Mouse (Mus musculus) kidney, postnatal 0 days (tissue): ENCODE results near the gene 2410004B18Rik. TPM values are rescaled to one million over a fixed set of nuclear protein-coding genes. Genes with fewer than 3 reads are reported as not detected.
A peak's percentile ranks its signal among the peaks of the same experiment; 100 is the strongest.

Source experiments
- ATAC-seq: fragments of 200-750 bp; cut with Nextera tagmentation; replicated peaks from 2 replicates; pipeline ENCODE4 v1.8.0; 2017; ENCODE audit warnings: low read depth, moderate number of reproducible peaks, moderate TSS enrichment, moderate library complexity; ENCODE audit not compliant: low FRiP score
- DNase-seq: peaks from one replicate; pipeline ENCODE4 v3.0.0-alpha.2; 2016; ENCODE audit warnings: low spot score
- H3K27ac ChIP-seq: fragments of 300-500 bp; sonication (generic); 2 replicates; pipeline ENCODE4 v1.5.1; 2014; ENCODE audit warnings: mild to moderate bottlenecking
- H3K27me3 ChIP-seq: fragments of 300-500 bp; sonication (generic); 2 replicates; pipeline ENCODE4 v1.6.1; 2014; ENCODE audit warnings: low read length, mixed read lengths; ENCODE audit not compliant: insufficient read depth
- H3K36me3 ChIP-seq: fragments of 300-500 bp; sonication (generic); 2 replicates; pipeline ENCODE4 v1.6.1; 2014; ENCODE audit warnings: low read length, mixed read lengths; ENCODE audit not compliant: insufficient read depth
- H3K4me1 ChIP-seq: fragments of 300-500 bp; sonication (generic); replicated peaks from 2 replicates; pipeline ENCODE4 v1.6.1; 2014; ENCODE audit warnings: antibody characterized with exemption, low read length, mixed read lengths; ENCODE audit not compliant: insufficient read depth
- H3K4me2 ChIP-seq: fragments of 300-500 bp; sonication (generic); 2 replicates; pipeline ENCODE4 v1.6.1; 2014; ENCODE audit warnings: mild to moderate bottlenecking, low read length, moderate library complexity, mixed read lengths
- H3K4me3 ChIP-seq: fragments of 300-500 bp; sonication (generic); replicated peaks from 2 replicates; pipeline ENCODE4 v1.5.1; 2014; ENCODE audit warnings: low read depth, low read length
- H3K9ac ChIP-seq: fragments of 300-500 bp; sonication (generic); 2 replicates; pipeline ENCODE4 v1.6.1; 2014; ENCODE audit warnings: low read depth, low read length
- H3K9me3 ChIP-seq: fragments of 300-500 bp; sonication (generic); replicated peaks from 2 replicates; pipeline ENCODE4 v1.6.1; 2016; ENCODE audit warnings: low read length, inconsistent platforms, mixed read lengths
- CTCF ChIP-seq: IDR thresholded peaks from 2 replicates; pipeline ENCODE4 v1.5.1; 2016; ENCODE audit warnings: antibody characterized with exemption, low read depth, mild to moderate bottlenecking, moderate library complexity
- WGBS: fragments of 180-500 bp; shearing (Covaris S2); extraction: QIAGEN DNeasy Blood & Tissue Kit; methylation state at CpG from one replicate; pipeline ENCODE4 v1.1.7; 2014; 5-methylcytosine and 5-hydroxymethylcytosine counted together
- polyA plus RNA-seq: library from polyadenylated mRNA; unstranded; fragments of >200 nt; fragmentation: Nextera tagmentation; extraction: Ambion mirVana; gene quantifications from 2 replicates; pipeline ENCODE4 v1.2.1, GENCODE M21; 2015

Gene 2410004B18Rik
- polyA plus RNA-seq, 1 experiment from 2014 or later: 48.2 TPM

DNA sequence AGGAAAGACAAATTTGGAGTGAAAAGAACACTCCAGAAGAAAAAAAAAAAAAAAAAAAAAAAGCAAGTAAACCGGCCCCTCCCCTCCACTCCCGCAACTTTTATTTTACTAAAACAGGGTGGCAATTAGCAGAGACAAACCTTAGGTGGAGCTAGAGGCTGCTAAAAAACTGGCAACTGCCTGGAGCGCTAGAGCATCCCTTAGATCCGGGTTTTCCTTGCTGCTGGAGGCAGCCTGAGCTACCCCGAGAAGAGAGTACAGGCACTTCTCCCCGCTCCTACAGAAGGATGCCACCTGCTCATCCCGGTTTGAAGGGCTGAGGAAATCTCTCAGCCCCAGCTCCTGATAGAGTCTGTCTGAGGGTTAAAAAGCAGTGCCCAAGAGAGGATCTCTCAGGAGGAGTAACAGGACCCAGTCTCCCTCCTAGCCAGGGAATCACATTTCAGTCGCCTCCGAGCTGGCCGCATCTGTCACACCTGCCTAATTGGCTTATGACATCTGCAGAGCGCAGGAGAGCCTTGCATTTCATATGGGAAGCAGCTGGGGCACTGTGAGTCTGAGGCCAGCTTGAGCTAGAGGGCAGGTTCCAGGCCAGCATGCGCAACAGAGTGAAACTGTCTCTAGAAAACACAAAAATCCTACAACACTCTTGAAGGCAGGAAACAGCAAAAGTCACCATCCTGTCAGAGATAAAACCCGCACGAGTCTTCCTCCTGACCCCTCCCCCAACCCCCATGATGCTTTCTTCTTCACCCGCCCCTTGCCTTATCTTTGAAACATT lies 12.4 kb downstream of the 2410004B18Rik start:
- H3K9ac ChIP-seq: no peak overlapping the region

DNA sequence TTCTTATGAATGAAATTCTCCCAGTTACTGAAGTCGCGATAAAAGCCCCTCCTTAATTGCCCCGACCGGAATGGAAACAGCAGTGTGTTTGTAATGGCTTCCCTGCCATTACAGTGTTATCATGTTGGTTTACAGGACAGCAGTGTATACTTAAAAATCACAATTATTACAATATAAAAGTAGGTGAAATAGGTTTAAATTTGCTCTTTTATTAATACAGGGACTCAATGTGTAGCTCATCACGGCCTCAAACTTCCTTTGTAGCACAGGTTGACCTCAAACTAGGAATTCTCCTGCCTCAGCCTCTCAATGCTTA lies 13.0 kb downstream of the 2410004B18Rik start:
- Histone ChIP-seq H3K27ac (no peak overlapping the region), H3K4me3 (no peak overlapping the region), H3K4me1 (no peaks in the 10 kb centered on the region), H3K36me3 (no peaks in the 10 kb centered on the region), H3K4me2 (peak overlapping the region; percentile 45; the same call in 1 of the 2 replicates), H3K9ac (no peak overlapping the region), H3K9me3 (no peaks in the 10 kb centered on the region), H3K27me3 (no peaks in the 10 kb centered on the region)
- ATAC-seq: no peak
- DNase-seq: no peak
- WGBS: 49% methylated on average over 5 of the region's 5 CpGs
- TF ChIP-seq CTCF: no peak

More for the DNA sequence above, 12.4 kb downstream of the 2410004B18Rik start:
- H3K4me2 ChIP-seq: peak overlapping the region; percentile 45
- H3K27ac ChIP-seq: no peak overlapping the region
- no peaks in the 10 kb centered on the region for H3K27me3 ChIP-seq
- TF ChIP-seq CTCF: peak; percentile 76
- H3K9me3 ChIP-seq: no peaks in the 10 kb centered on the region
- ATAC-seq: peak; percentile 85
- H3K4me3 ChIP-seq: no peak overlapping the region
- WGBS: 8% methylated on average over 15 of the region's 15 CpGs
- H3K36me3 ChIP-seq: no peaks in the 10 kb centered on the region
- DNase-seq: peak; percentile 95
- H3K4me1 ChIP-seq: no peaks in the 10 kb centered on the region

DNA sequence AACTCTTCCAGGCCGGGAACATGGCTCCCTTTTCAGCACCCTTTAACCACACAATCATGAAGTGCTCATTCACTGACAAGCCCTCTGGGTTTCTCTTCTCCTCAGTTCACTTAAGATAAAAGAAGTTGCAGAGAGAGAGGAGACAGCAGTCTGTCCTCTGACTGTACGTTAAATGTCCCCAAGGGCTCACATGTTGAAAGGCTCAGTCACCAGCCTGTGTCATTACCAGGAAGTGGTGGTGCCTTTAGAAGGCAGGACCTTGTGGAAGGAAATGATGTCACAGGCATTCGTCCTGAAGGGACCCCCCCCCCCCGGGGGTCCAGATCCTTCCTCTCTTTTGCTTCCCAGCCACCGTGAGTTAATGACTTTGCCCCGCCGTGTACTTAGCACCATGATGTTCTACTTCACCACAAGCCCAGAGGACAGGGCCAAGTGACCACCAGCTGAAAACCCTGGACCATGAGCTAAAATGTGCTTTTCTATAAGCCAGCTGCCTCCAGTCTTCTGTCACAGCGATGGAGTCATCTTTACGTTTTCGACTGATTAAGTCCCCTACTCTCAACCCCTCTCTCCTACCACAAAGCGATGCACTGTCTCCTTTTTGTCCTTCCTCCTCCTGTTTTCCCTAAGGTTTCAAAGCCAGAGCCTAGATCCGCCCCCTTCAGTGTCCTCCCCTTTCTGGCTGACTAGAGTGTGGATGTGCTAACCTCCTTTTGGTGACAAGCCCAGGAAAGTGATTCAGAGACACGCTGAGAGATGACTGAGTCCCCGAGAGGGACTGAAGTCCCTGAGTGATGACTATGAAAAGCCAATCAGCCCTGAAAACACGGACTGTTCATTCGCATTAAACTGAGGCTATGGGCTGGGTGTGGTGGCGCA lies 13.7 kb downstream of the 2410004B18Rik start:
- WGBS: 66% methylated on average over 17 of the region's 17 CpGs
- ATAC-seq: no peak
- no peaks in the 10 kb centered on the region for H3K36me3 ChIP-seq
- no peaks in the 10 kb centered on the region for H3K4me1 ChIP-seq
- H3K27me3 ChIP-seq: no peaks in the 10 kb centered on the region
- no peak overlapping the region for H3K9ac ChIP-seq
- no peak overlapping the region for H3K4me2 ChIP-seq
- no peak for TF ChIP-seq CTCF
- no peak for DNase-seq
- H3K9me3 ChIP-seq: no peaks in the 10 kb centered on the region
- no peak overlapping the region for H3K27ac ChIP-seq
- no peak overlapping the region for H3K4me3 ChIP-seq

DNA sequence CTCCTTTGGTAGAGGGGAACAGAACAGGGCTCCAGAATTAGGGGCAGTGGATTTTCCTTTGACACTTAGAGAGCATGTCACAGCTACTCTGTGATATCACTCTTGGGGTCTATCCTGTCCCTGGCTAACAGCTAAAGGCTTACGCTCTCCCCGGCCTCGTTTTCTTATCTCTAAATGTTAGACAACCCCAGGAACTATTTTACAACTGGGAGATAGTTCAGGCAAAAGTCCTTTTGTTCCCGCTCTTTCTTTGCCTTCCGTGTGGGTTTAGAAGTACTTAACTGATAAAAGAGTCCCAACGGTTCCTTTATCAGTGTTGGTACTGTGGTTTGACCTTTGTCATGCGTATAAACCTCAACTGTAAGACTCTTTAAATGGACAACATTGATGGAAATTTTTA lies 15.1 kb downstream of the 2410004B18Rik start:
- no peak overlapping the region for H3K27ac ChIP-seq
- ATAC-seq (no peak), DNase-seq (no peak)
- no peaks in the 10 kb centered on the region for H3K36me3 ChIP-seq
- no peak for TF ChIP-seq CTCF
- no peak overlapping the region for H3K4me2 ChIP-seq
- H3K4me3 ChIP-seq: no peak overlapping the region
- WGBS: 85% methylated on average over 7 of the region's 7 CpGs
- no peaks in the 10 kb centered on the region for H3K9me3 ChIP-seq
- no peaks in the 10 kb centered on the region for H3K27me3 ChIP-seq
- no peak overlapping the region for H3K9ac ChIP-seq
- H3K4me1 ChIP-seq: no peaks in the 10 kb centered on the region

DNA sequence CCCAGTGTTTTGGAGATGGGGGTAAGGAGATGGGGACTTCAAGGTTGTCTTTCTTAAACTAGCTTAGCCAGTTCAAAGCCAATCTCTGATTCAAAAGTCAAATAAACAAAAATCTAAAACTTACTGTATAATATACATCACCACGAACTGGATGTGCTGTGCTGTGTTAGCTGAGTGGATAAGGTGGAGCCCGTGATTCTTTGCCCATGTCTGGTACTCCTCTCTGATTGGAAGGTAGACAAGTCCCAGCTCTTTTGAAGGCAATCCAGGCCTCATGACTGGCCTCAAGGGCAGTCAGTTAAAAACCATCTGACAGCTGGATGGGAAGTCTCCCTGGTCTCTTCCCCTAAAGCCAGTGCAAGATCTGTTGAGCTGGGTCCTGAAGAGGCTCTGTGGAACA lies 15.6 kb downstream of the 2410004B18Rik start:
- TF ChIP-seq CTCF: no peak
- no peak overlapping the region for H3K27ac ChIP-seq
- no peak overlapping the region for H3K4me2 ChIP-seq
- WGBS: 96% methylated on average over 2 of the region's 2 CpGs
- no peak overlapping the region for H3K9ac ChIP-seq
- no peak for ATAC-seq
- no peak overlapping the region for H3K4me3 ChIP-seq
- H3K27me3 ChIP-seq: no peaks in the 10 kb centered on the region
- no peaks in the 10 kb centered on the region for H3K4me1 ChIP-seq
- DNase-seq: no peak
- no peaks in the 10 kb centered on the region for H3K36me3 ChIP-seq
- no peaks in the 10 kb centered on the region for H3K9me3 ChIP-seq

DNA sequence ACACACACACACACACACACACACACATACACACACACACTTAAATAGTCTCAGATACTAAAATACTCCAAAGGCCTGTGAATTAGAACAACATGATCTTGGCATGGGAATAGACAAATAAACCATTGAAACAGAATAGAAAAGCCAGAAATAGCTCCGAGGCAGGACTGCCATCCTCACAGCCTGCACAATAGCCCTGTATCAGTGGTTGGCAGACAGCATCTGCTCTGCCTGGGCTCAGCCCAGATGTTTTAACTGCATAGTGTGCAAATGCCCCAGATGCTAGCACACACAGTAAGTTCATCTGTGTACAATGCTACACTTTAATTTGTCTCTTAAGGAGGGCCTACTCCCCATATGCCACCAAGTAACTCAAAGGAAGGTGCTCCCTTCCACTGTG lies 22.0 kb downstream of the 2410004B18Rik start:
- Histone ChIP-seq H3K4me1 (peaks cover 3% of the 10 kb centered on the region; the same call in 1 of the 2 replicates), H3K9me3 (no peaks in the 10 kb centered on the region), H3K36me3 (no peaks in the 10 kb centered on the region), H3K4me3 (no peak overlapping the region), H3K27me3 (no peaks in the 10 kb centered on the region), H3K27ac (no peak overlapping the region), H3K9ac (no peak overlapping the region), H3K4me2 (no peak overlapping the region)
- WGBS: 81% methylated on average over 1 of the region's 1 CpGs
- DNase-seq (no peak), ATAC-seq (no peak)
- TF ChIP-seq CTCF: no peak
